Mouse (Mus musculus) R1 (cell line): ENCODE measurements around the gene B230104I21Rik.
A peak's percentile ranks its signal among the peaks of the same experiment; 100 is the strongest.

Experiments used
- DNase-seq: peaks from one replicate; pipeline ENCODE4 v3.0.0-alpha.2; 2018; ENCODE audit warnings: low read depth, low spot score

Gene B230104I21Rik

GRCm38 (mm10) chr4:154335761-154336160, at the start of gene B230104I21Rik:
TSS of gene B230104I21Rik (plus strand) at chr4:154336127.
- DNase-seq: no peak

GRCm38 (mm10) chr4:154293735-154294201, 42.2 kb upstream of the B230104I21Rik start:
- DNase-seq: no peak

- no peak for DNase-seq
These were observed 41.6 kb upstream of the B230104I21Rik start for GRCm38 (mm10) chr4:154294262-154294731.

- DNase-seq: peak; percentile 75
These were observed 38.2 kb upstream of the B230104I21Rik start for GRCm38 (mm10) chr4:154297761-154298160.

- DNase-seq: peak; percentile 70
These were observed 36.2 kb upstream of the B230104I21Rik start for GRCm38 (mm10) chr4:154299541-154300271.

GRCm38 (mm10) chr4:154301466-154301881, 34.5 kb upstream of the B230104I21Rik start, which contains the start of gene Arhgef16:
TSS of gene Arhgef16 (minus strand) at chr4:154301676.
- DNase-seq: peak; percentile 75

GRCm38 (mm10) chr4:154309131-154309530, 26.8 kb upstream of the B230104I21Rik start:
- no peak for DNase-seq

GRCm38 (mm10) chr4:154310576-154311262, 25.2 kb upstream of the B230104I21Rik start:
- DNase-seq: no peak

GRCm38 (mm10) chr4:154312143-154312812, 23.6 kb upstream of the B230104I21Rik start:
- DNase-seq: no peak

- no peak for DNase-seq
These were observed 22.8 kb upstream of the B230104I21Rik start for GRCm38 (mm10) chr4:154312935-154313621.

GRCm38 (mm10) chr4:154313622-154313967, 22.3 kb upstream of the B230104I21Rik start:
- DNase-seq: no peak

GRCm38 (mm10) chr4:154325410-154325809, 10.5 kb upstream of the B230104I21Rik start:
- DNase-seq: no peak

GRCm38 (mm10) chr4:154328431-154328830, 7.5 kb upstream of the B230104I21Rik start:
- DNase-seq: no peak

- DNase-seq: peak; percentile 85
These were observed 7.1 kb upstream of the B230104I21Rik start for GRCm38 (mm10) chr4:154328836-154329235.

GRCm38 (mm10) chr4:154330001-154330400, 5.9 kb upstream of the B230104I21Rik start:
- DNase-seq: no peak

- no peak for DNase-seq
These were observed 4.7 kb upstream of the B230104I21Rik start for GRCm38 (mm10) chr4:154331271-154331670.

- DNase-seq: no peak
These were observed 2.6 kb upstream of the B230104I21Rik start for GRCm38 (mm10) chr4:154333300-154333699.

GRCm38 (mm10) chr4:154334699-154335402, 1.1 kb upstream of the B230104I21Rik start:
- peak; percentile 85 for DNase-seq

GRCm38 (mm10) chr4:154336650-154337049, 723 bp downstream of the B230104I21Rik start:
- no peak for DNase-seq

GRCm38 (mm10) chr4:154346731-154347522, 11.0 kb downstream of the B230104I21Rik start:
- DNase-seq: no peak
